Mouse (Mus musculus) kidney, postnatal 25 days (tissue): Measurements from ENCODE around the gene Cdc42bpb.

Source experiments
- DNase-seq, 2 experiments: peaks; one replicate each; pipeline ENCODE4 v3.0.0; 2021; ENCODE audit warnings: mixed read lengths in 2 of 2

Cdc42bpb gene

DNA sequence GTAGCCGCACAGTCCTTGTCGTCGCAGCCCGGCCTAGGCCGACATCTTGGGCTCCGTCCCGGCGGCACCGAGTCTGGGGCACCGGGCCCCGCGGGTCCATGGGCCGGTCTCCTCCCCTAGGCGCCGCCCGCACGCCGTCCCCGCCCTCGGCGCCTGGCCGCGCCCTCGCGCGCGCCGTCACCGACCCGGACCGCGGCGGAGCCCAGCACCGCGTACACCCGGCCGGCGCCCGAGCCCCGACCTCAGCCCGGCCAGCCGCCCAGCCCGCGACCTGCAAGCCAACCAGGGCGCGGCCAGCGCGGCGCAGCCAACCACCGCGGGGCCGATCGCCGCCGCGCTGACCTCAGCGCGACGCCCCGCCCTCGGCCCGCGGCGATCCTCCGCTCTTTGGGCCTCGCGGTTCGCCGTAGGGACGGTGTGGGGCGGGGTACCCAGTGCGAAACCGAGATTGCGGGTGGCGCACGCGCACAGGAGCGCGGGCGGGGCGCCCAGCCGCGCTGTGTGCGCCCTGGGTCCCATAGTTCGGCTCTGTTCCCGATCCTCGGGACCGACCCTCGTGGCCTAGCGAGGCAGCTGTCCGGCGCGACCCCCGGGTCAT lies at the start of gene Cdc42bpb:
Gene Cdc42bpb, minus strand, starts transcription at position 343 of the 598 bp plus-strand sequence.
- DNase-seq = peak; percentile 95 to 98

DNA sequence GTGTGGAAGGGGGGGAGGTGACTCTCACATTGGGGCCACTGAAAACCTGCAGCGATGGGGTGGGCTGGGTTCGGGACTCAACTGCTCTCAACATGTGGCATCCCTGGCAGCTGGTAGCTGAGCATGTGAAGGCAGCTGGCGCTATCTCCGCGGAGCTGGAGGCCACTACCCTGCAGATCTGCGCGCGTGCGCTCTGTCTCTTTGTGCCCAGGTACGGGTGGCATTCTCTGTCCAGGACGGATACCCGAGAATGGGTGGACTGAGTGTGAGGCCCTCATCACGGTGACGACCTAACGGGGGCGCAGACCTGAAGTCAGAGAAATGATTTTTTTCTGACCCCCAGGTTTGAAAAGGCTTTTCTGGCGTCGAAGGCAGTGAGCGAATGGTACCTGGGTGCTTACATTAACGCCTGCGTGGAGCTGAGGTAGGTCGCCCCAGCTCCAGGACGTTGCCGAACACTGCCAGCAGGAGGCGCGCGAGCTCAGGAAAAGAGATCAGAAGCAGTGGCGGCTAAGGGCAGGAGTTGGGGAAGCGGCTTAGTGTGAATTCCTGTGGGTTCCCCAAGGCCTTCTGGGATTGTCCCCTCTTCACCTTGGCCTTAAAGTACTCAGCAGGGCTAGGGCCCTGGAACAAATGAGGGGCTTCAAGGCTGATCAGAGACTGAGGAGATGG lies 48.4 kb upstream of the Cdc42bpb start:
- peak; percentile 92 to 98 for DNase-seq

- peak; percentile 90 to 97 for DNase-seq
Observed at GRCm38 (mm10) chr12:111425258-111425657, 47.7 kb upstream of the Cdc42bpb start.

DNA sequence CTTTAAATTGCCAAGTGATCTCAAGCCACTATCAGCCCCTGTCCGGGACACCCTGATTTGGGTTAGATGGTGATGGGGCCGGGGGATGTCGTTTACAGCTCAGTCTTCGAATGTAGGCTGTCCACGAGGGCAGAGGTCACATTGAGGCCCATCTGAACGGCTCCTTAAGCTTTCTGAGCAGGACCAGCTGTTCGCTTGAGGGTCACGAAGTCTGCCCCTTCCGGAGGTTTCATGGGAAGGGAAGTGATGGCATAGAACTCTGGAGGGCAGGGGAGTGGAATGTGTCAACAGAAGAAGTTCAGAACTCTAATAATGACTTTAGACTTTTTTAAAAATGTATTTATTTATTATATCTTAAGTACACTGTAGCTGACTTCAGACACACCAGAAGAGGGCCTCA lies 47.0 kb upstream of the Cdc42bpb start:
- peak in 1 of 2 experiments; percentile 38 for DNase-seq

DNA sequence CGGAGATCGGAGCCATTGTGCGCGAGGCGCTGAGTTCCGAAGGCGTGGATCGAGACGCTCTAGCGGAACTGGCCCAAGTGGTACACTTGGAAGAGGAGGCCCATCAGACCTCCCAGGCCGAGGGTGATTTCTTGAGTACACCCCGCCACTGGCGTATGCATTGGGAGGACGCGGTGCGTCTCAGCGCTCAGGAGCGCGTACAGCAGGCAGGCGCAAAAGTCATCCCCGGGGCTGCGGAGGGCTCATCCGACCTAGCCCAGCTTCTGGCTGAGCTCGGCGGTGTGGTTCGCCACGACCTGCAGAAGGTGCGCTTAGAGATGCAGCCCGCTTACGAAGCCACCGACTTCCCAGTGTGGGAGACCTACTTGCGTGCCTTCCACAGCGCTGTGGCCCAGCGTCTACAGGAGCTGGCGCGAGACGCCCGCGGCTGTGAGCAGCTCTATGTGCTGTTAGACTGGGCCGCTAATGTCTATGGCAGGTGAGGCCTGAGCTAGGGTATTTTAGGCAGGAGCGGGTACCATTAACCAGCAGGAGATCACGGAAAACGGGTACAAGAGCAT lies 46.1 kb upstream of the Cdc42bpb start:
- peak in 1 of 2 experiments; percentile 39 for DNase-seq

- DNase-seq = no peak
Observed at GRCm38 (mm10) chr12:111422852-111423251, 45.3 kb upstream of the Cdc42bpb start.

- peak in 1 of 2 experiments; percentile 39 for DNase-seq
Observed at GRCm38 (mm10) chr12:111420946-111421709, 43.6 kb upstream of the Cdc42bpb start.

DNA sequence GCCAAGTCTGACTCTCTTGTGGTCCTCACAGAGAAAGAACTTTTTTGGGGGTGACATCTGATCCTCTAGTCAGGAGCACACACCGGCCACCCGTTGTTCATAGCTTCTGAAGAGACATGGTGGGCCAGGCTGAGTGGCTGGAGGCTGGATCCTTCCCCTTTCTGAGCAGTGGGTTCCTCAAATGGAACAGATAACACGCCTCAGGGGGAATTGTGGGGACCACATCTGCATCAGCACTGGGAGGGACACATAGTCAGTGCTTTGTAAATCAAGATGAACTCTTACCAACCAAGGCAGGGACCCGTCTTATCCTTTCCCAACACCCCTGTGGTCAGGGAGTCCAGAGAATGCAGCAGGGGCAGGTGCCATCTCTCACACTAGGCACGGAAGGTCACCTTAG lies 42.4 kb upstream of the Cdc42bpb start:
- DNase-seq = no peak

GRCm38 (mm10) chr12:111416921-111417779 lies 39.6 kb upstream of the Cdc42bpb start, which contains the start of gene Exoc3l4:
Gene Exoc3l4, plus strand, starts transcription at chr12:111417017.
- peak in 1 of 2 experiments; percentile 68 for DNase-seq

DNA sequence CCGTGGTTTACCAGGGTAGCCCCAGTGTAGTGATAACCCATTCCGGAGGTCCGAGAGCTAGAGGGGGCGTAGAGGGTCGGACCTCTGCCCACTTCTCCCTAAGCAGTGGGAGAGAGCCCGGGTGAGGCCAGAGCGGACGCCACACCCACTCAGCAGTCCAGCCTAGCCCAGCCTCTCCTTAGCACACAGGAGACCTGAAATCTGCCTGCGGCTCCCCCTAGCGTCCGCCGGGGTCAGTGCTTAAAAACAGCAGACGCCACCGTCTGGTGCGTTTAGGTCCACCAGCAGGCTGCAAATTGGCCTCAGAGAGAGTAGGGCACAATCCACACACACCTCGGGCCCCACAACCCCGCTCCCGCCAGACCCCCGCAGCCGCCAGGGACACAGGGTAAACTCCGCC lies 35.8 kb upstream of the Cdc42bpb start:
- DNase-seq = peak; percentile 93 to 94

- peak in 1 of 2 experiments; percentile 69 for DNase-seq
Observed at GRCm38 (mm10) chr12:111412581-111413284, 35.2 kb upstream of the Cdc42bpb start.

DNA sequence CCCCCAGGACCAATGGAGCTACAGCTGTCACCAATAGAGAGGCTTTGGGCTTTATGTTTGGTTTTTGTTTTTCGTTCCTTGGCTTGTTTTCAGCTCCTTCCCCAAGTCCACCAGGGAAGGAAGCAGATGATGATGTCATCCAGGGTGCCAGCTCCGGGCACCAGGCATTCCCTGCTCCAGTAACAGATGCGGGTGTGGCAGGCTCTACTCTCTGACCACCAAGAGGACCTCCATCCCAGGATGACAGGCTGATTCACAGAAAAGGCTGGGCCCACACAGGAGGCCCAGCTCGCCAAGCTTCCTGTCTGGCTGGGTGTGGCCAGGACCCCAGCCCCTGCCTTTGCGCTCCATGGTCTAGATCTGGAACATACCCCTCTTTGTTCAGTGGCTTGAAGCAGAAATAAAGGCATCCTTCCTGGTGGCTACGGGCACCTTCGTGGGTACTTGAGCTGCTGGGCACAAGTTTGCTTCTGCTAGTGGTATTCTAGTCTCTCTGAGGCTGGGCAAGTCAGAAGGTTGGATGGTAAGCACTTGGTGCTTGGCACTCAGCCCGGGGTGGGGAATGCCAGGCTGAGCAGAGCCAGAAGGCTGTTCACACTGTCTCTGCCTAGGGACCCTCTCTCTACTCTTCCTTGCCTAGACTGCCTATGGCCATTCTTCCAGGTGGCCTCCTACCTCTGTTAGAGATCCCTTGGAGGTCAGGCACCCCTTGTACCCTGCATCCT lies 34.3 kb upstream of the Cdc42bpb start:
- peak in 1 of 2 experiments; percentile 32 for DNase-seq

- DNase-seq = peak in 1 of 2 experiments; percentile 37
Observed at GRCm38 (mm10) chr12:111409583-111409982, 32.1 kb upstream of the Cdc42bpb start.

DNA sequence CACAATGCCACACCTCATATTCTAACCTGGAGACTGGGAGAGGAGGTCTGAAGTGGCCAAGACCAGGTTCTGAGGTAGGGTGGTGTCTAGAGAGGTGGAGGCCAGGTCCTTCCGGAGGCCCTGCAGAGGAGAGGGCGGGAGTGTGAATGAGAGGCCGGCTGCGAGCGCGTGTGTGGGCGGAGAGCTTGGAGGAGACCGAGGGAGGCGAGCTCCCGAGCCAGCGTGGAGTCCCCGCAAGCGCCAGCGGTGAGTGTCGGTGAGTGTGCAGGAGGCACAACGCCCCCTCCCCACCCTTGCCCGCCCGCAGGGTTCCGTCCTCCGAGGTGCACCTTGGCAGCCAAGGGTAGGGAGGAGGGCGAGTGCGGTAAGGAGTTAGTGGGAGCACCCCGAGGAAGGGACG lies 29.1 kb upstream of the Cdc42bpb start, which contains the start of gene Lbhd2:
Gene Lbhd2, plus strand, starts transcription at position 188 of the 400 bp plus-strand sequence.
- no peak for DNase-seq

DNA sequence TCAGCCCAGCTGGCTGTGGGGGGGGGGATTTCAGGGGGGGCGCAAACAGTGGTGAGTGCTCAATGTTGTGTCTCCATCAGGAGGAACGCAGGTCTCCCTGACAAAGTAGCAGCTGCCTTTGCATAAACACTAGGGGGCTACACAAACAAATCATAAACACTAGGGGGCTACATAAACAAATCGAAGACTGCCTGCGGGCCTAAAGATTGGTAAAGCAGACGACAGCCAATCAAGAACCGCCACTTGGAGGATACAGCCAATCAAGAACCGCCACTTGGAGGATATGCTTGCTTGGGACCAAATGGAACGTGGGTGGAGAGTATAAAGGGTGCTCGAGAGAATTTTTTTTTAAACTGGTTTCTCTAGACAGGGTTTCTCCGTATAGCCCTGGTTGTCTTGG lies 27.4 kb upstream of the Cdc42bpb start:
- no peak for DNase-seq

- DNase-seq = peak; percentile 79 to 88
Observed at GRCm38 (mm10) chr12:111401454-111402184, 24.1 kb upstream of the Cdc42bpb start.

- no peak for DNase-seq
Observed at GRCm38 (mm10) chr12:111396997-111397396, 19.5 kb upstream of the Cdc42bpb start.

DNA sequence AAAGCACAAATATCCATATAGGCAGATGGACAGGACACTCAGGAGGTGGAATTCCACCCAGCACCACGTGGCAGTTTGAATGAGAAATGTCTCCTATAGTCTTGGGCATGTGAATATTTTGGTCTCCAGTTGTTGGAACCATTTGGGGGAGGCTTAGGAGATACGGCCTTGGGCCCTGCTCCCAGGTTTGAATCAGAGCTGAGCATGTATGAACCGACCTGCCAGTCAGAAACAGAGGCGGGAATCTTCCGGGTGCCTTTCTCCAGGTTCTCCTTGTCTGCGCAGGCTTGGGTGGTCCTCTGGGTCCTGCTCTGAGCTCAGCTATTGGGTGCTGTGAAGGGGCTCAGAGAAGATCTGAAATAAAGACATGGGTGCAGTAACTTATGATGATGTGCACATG lies 16.5 kb upstream of the Cdc42bpb start:
- no peak for DNase-seq

- no peak for DNase-seq
Observed at GRCm38 (mm10) chr12:111387146-111387545, 9.6 kb upstream of the Cdc42bpb start.

DNA sequence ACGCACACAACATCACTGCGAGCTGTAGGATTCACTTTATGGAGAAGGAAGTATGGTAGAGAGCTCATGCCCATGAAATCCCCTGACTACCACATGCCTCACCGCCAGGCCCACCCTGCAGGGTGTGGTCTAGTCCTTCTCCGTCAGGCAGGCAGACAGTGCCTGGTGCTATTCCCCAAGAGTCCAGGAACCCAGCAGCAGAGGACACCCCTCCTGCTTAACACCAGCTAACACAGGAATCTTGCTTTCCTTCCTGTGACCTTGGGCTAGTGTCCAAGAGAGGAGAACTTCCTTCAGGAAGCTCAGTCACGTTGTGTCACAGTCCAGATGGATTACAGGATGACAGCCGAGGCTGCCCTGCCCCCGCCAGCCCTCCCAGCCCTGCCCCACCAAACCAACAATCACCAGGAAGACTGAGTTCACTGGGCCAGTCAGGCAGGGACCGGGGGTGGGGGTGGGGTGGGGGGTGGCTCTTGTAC lies 9.2 kb upstream of the Cdc42bpb start:
- DNase-seq = peak; percentile 73 to 86
